Mouse (Mus musculus): ENCODE results near the gene Cul4a.

GRCm38 (mm10) chr8:13148476-13148875 lies 43.1 kb downstream of the Cul4a start:
- TF ChIP-seq CTCF (conservative IDR thresholded peaks at IDR 0.05; ENCODE audit: insufficient read depth, insufficient read length, low read depth, low read length) (no peak), POLR2A (IDR thresholded peaks at IDR 0.05; ENCODE audit: low read depth, low read length) (no peak)
